Mouse (Mus musculus) adipocyte (in vitro differentiated cells): ENCODE measurements at regions not wholly inside any gene's neighbourhood (a gene's known extent, or its start where the extent isn't known, plus 50 kb on each side); places are given as distances from the start of the nearest gene placed in this dataset.

Source experiments
- DNase-seq: peaks from one replicate; pipeline ENCODE4 v3.0.0-alpha.2; 2016; ENCODE audit warnings: low spot score

GRCm38 (mm10) chr7:138758386-138758785 lies 87.5 kb upstream of the Ppp2r2d start:
- DNase-seq, result no peak

GRCm38 (mm10) chr7:138748442-138748841 lies 97.4 kb upstream of the Ppp2r2d start:
- no peak for DNase-seq

GRCm38 (mm10) chr7:138746616-138747015 lies 99.3 kb upstream of the Ppp2r2d start:
- no peak for DNase-seq

GRCm38 (mm10) chr7:138742516-138742845 lies 103.4 kb upstream of the Ppp2r2d start:
- no peak for DNase-seq

- DNase-seq, result no peak
Observed at GRCm38 (mm10) chr7:138741816-138742515, 103.9 kb upstream of the Ppp2r2d start.

GRCm38 (mm10) chr7:138734254-138734653 lies 111.6 kb upstream of the Ppp2r2d start:
- DNase-seq, result peak; percentile 18

GRCm38 (mm10) chr7:138724829-138725228 lies 121.0 kb upstream of the Ppp2r2d start:
- no peak for DNase-seq

- no peak for DNase-seq
Observed at GRCm38 (mm10) chr7:138719608-138720007, 126.3 kb upstream of the Ppp2r2d start.

GRCm38 (mm10) chr7:138719115-138719514 lies 126.8 kb upstream of the Ppp2r2d start:
- DNase-seq, result no peak

- no peak for DNase-seq
Observed at GRCm38 (mm10) chr7:138714731-138715130, 131.1 kb upstream of the Ppp2r2d start.

GRCm38 (mm10) chr7:138708373-138708772 lies 137.5 kb upstream of the Ppp2r2d start:
- DNase-seq, result no peak

GRCm38 (mm10) chr7:138699599-138699998 lies 146.3 kb upstream of the Ppp2r2d start:
- peak; percentile 2 for DNase-seq

GRCm38 (mm10) chr7:138682161-138682560 lies 163.7 kb upstream of the Ppp2r2d start:
- no peak for DNase-seq

GRCm38 (mm10) chr7:138680530-138680929 lies 165.3 kb upstream of the Ppp2r2d start:
- no peak for DNase-seq

GRCm38 (mm10) chr7:138679575-138679974 lies 166.3 kb upstream of the Ppp2r2d start:
- DNase-seq, result no peak

- DNase-seq, result no peak
Observed at GRCm38 (mm10) chr7:138672959-138673358, 172.9 kb upstream of the Ppp2r2d start.

- no peak for DNase-seq
Observed at GRCm38 (mm10) chr7:138668337-138668736, 177.5 kb upstream of the Ppp2r2d start.

GRCm38 (mm10) chr7:138660124-138660523 lies 185.8 kb upstream of the Ppp2r2d start:
- no peak for DNase-seq

GRCm38 (mm10) chr7:138657521-138657920 lies 188.4 kb upstream of the Ppp2r2d start:
- DNase-seq, result no peak

- no peak for DNase-seq
Observed at GRCm38 (mm10) chr7:138657076-138657475, 188.8 kb upstream of the Ppp2r2d start.

GRCm38 (mm10) chr7:138655940-138656339 lies 189.9 kb upstream of the Ppp2r2d start:
- no peak for DNase-seq

- DNase-seq, result no peak
Observed at GRCm38 (mm10) chr7:138650946-138651345, 194.9 kb upstream of the Ppp2r2d start.

GRCm38 (mm10) chr7:138647636-138648035 lies 198.2 kb upstream of the Ppp2r2d start:
- DNase-seq, result no peak

GRCm38 (mm10) chr7:138640492-138641165 lies 205.2 kb upstream of the Ppp2r2d start:
- DNase-seq, result no peak
